Mouse (Mus musculus): ENCODE results near the gene Gucy2d.

Gene Gucy2d

DNA sequence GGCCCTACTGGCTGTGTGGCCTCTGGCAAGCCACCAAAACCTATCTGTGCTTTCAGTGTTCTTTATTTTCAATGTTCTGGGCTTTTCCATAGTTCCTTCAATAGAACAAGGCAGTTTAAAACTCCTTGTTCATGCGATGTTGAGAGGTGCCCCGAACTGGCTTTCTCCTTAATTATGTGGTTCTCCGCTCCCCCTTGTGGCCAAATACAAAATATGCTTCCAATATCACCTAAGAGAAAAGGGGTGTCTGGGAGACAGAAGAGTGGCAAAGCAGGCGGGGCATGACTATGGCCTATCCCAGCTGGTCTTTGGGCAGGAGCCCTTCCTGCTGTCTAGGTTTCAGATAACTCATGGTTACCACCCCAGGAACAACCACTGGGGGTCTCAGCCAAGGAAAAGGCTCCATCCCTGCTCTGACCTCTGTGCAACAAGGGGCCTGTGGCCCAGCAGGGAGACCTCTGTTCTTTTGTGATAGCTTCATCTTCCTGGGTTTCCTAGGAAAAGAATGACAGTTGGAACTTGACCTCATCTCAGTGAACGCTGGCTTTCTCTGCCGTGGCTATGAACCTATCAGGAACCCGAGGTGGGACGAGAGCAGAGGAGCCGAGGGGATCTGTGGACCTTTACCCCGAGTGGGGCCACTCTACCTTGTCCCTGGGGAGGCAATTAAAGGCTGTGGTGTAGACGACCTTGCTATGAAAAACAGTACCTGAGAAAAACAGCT is 7.5 kb downstream of the Gucy2d start:
- no peak for DNase-seq (ENCODE audit: low spot score in 2 of 2)

DNA sequence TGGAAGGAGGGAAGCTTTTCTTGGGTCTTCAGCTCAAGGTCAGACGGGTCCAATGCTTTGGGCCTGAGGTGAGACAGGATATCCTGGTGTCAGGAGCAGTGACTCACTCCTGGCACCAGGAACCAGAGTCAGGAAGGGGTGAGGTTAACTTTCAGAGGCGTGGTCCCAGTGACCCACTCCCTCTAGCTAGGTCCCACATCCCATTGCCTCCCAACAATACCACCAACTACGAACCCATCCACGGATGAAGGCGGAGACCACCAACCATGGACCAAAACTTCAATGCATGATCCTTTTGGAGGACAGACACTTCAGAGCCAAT is 8.1 kb downstream of the Gucy2d start:
- no peak for DNase-seq (ENCODE audit: low spot score in 2 of 2)

DNA sequence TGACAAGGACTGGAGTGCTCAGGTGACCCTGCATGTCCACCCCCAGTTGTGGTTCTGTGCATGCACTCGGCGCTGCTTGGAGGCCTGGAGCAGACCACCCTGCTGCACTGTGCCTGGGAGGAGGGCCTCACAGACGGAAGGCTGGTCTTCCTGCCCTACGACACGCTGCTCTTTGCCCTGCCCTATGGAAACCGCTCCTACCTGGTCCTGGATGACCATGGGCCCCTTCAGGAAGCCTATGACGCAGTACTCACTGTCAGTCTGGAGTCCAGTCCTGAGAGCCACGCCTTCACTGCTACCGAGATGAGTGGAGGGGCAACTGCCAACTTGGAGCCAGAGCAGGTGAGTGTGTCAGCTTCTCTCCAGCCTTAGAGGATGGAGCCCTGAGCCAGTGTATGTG is 9.5 kb downstream of the Gucy2d start:
- DNase-seq (ENCODE audit: low spot score in 2 of 2): no peak

DNA sequence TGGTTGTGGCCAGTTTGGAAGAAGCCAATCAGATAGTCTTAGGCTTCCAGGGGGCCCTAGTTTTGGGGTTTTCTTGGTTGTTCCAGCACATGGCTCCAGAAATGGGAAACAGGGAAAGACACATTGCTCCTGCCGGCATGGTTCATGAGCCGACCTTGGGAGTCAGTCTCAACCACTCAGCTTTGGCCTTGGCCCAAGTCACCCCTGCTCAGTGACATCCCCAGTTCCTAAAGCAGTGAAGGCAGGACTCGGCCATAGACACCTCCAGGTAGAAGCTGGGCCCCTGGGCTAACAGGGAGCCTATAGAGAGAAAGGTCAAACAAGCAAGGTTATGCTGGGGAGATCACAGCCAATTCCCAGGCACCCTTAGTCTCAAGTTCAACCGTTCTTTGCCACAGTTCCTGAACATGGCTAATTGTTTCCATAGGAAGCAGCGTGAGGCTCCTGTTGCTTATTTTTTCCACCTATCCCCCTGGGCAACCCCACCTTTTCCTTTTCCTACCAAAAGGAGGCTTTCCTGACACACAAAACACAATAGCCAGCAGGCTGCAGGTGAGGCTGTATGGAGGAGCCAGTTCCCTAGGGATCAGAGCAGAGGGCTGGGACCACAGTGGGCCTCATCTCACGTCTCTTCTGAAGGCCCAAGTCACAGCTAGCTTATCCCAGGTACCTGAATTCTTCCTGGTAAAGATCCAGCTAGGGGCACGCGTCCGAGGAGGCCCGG is 14.3 kb downstream of the Gucy2d start:
- no peak for DNase-seq (ENCODE audit: low spot score in 2 of 2)

DNA sequence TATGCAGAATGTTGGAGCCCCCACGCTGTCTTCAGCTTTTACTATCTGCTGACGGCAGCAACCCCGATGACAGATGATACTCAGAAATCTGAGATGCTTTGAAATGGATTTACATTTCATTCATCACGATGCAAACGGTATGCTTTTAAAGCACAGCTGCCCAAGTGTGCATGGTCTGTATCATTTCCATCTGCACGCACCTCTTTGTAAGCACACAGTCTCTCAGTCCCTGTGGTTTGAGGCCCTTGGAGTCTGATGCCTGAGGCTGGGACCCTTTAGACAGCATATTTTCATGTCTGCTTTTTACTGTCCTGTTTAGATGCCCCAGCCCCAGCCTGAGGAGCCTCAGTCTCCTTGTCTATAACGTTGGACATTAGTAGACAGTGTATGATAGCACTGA is 20.1 kb downstream of the Gucy2d start:
- no peak for DNase-seq (ENCODE audit: low spot score in 2 of 2)

DNA sequence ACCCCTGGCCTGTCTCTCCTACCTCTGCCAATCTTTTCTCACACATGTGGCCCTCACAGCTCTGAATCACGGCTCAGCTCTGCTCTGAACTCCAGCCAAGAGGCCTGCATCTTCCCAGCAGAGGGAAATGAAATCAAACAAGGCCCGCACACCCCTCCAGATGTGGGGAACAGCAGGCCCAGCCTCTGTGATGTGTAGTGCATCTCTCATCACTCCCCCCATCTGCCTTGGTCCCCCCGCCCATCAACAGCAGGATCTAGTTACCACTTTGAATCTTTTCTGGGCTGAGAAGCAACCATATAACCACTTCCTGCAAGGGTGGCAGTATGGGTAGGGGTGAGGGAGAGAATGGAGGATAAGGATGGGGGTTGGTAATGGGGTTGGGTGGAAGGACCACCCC is 28.9 kb downstream of the Gucy2d start:
- DNase-seq (ENCODE audit: low spot score in 2 of 2): no peak

DNA sequence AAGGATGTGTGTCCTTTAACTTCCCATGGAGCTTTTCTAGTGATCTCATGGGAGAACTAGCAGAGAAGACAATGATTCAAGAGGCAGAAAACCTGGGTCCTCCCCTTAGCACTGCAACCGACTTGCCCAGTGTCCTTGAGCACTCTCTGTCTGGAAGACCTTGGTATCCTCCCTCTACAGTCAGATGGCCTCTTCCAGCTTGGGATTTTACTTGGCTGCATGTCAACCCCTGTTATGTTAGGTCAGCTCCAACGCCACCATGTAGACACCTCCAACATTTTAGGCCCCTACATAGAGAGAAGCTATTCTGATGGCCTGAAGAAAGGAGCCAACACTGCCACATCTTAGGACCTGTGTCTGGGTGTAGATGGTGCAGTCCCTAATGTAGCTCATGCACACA is 32.3 kb downstream of the Gucy2d start:
- no peak for DNase-seq (ENCODE audit: low spot score in 2 of 2)

DNA sequence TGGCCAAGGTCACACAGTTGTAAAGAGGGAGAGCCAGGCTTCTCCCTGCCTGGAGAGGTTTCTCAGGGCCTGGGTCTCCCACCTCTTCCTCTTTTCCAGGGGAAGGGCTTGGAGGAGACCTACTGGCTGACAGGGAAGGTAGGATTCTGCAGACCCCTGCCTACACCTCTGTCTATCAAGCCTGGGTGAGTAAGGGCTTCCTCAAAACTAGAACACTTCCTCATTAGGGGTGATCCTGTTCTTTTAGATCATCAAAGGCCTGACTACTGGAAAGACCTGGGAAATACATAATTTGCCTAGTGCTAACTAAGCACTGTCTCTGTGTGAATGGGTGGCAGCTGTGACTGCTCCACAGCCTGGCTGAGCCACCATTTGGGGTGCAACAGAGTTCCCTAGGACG is 34.3 kb downstream of the Gucy2d start:
- DNase-seq (ENCODE audit: low spot score in 2 of 2): no peak

DNA sequence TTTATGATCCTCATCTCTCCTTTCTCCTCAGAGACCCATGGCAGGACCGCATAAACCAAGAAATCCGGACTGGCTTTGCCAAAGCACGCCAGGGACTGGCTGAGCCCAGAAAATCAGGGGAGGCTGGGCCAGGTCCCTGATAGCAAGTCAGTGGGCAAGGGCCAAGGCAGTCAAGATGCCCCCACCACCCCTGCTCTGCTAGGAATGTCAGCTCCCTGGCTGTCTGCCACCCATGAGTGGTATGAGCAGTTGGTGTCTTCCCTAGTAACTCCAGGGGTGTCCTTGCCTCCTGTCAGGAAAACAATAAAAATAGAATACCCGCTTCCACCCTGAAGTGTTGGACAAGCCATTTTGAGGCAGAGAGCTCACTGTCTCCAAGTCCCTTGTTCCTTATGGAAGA is 36.9 kb downstream of the Gucy2d start:
- peak in 1 of 2 experiments; percentile 20 for DNase-seq (ENCODE audit: low spot score in 2 of 2)

DNA sequence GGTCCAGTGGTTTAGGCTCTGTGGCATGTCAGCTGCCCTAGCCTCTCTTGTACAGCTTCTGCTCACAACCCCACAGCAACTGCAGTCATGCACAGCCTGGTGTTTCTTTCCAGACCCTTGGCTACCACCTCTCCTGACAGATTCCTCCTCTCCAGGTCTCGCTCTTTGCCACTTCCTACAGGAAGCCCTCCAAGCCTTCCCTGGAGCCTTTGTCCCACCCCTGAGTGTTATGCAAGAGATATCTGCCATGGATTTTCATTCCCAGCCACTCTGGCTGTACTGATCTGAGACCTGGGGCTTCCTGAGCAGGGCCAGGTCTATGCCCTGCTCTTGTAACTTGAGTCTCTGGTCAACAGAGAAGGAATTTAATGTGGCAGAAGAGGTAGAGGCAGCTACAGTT is 40.3 kb downstream of the Gucy2d start:
- DNase-seq (ENCODE audit: low spot score in 2 of 2): no peak

DNA sequence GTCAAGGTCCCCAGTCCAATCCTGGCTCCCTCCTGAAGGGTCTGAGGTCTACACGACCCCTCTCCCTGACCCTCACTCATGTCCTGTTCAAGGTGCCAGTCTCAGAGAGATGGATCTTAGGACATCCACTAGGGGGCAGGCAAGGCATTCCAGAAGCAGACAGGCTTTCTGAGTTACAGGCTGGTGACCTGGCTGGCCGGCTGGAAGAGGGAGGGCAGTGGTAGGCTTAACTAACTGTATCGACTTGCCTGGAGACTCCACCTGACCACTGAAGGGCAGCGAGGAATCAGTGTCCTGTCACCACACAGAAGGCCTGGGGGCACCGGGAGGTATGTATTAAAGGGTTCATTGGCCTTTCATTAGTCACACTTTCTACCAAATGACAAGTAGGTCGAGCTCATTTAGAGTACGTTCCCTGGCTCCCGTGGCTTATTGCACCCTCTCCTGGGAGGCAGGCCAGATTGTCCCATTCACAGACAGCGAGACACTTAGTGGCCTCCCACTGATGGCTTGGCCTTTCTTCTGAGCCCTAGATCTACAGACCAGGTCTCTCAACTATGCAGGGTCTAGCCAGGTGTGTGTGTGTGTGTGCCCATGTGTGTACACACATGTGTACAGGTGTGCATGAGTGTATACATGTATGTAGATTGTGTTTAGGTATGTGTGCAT is 41.0 kb downstream of the Gucy2d start:
- DNase-seq (ENCODE audit: low spot score in 2 of 2): peak; percentile 63 to 84

DNA sequence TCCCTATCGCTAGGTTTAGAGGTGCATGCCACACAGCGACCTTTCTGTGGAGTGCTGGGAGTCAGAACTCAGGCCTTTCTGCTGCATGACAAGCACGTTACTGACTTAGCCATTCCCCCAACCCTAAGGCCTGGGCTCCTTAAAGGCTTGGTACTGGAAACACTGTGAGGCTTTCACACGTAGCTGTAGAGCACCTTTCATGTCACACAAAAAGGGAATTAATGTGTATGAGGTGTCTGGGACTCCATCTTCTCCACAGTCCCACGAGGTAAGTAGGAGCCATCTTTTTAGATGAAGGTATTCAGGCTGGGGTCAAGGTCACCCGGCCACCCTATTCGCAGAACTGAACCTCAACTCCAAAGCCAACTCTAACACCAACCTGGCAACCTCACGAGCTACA is 41.6 kb downstream of the Gucy2d start:
- no peak for DNase-seq (ENCODE audit: low spot score in 2 of 2)

DNA sequence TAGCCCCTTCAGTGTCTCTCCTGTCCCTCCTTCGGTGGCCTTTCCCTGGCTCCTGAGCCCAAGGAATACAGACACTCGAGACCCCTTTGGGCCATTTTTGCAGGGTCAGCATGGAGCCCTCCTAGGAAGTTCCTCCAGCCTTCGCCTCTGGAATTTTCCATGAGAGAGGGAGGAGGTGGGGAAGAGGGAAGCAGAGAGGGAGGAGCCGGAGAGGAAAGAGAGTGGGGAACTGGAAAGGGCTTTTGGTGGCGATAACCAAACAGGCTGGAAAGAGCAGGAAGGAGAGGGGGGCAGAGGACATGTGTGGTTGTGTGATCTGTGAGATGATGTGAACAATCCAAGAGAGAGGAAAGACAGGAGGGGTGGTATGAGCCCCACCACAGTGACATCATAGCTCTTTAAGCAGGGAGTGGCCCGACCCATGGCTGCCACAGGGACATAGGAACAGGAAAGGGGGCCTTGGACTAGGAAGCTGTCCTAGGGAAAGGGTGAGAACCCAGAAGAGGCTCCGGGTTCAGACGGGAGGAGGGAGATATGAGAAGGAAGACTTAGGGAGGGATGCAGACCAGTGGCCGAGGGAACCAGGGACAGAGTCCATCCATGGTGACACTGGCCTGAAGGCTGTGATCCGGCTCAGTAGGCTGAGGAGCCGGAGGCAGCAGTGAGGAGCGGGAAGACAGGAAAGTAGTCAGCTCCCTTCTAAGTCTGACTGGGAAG is 42.5 kb downstream of the Gucy2d start:
- DNase-seq (ENCODE audit: low spot score in 2 of 2): no peak

DNA sequence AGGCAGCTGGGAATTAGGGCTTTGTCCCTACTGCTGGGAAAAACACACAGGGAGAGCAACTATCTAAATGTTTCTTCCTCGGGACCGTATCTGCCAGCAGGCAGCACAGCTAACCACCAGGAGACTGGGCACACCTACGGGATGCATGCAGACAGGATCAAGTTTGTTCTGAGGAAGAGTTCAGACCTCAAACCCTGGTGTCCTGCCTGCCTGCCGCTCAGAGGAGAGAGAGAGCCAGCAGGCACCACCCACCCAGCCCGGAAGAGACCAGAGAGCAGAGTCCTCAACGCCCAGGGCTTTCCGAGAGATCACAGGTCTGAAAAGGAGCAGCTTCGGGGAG is 43.0 kb downstream of the Gucy2d start:
- no peak for DNase-seq (ENCODE audit: low spot score in 2 of 2)

DNA sequence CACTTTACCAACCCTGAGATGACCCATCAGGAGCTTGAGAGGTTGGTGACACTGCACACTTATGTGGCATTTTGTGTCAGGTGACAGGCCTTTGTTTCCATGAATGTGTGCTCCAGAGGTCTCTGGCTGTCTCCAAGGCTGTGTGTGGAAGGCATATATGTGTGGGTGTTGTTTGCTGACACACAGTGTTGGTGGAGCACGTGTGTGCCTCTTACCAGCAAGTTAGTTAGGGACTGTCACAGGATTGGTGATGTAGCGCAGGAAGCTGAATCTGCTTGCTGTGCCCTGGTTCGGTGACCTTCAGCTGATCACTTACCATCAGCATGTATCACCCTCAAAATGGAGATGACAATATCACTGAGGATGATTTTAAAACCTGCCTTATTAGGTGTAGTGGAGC is 44.7 kb downstream of the Gucy2d start:
- no peak for DNase-seq (ENCODE audit: low spot score in 2 of 2)

DNA sequence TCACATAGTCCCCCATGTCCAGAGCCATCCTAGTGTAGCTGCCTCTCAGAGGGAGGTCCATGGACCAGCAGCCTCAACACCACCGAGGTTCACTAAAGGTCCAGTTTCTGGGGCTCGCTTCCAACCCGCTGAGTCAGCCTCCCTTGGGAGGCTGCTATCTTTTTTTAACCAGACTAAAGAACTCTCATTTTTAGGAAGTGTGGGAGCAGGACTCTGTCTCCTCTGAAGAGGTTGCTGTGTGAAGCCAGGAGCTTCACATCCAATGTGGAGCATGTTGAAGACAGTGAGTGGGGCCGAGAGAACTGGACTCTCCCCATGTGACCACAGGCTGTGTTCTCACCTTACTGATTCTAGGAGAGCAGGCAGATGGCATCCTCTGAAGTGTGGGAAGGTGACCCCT is 45.3 kb downstream of the Gucy2d start:
- no peak for DNase-seq (ENCODE audit: low spot score in 2 of 2)

DNA sequence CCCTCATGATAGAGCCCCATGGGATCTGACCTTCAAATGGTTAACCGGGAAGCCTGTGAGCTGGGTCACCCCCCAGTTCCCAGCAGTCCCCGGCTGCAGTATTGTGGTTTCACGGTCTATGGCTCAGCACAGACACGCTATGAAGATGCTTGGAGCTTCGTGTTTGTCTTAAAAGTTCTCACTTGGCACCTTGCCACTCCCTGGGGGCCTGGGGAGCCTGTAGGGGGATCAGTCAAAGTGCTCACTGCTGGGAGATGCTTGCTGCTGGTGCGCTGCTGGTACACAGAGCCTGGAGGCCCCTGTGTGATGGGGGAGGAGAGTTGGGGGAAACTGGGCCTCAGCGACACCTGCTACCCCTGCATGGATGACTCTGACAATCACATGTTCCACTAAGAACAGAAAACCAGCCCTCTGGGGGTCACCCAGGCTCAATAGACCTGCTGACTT is 46.3 kb downstream of the Gucy2d start:
- no peak for DNase-seq (ENCODE audit: low spot score in 2 of 2)

DNA sequence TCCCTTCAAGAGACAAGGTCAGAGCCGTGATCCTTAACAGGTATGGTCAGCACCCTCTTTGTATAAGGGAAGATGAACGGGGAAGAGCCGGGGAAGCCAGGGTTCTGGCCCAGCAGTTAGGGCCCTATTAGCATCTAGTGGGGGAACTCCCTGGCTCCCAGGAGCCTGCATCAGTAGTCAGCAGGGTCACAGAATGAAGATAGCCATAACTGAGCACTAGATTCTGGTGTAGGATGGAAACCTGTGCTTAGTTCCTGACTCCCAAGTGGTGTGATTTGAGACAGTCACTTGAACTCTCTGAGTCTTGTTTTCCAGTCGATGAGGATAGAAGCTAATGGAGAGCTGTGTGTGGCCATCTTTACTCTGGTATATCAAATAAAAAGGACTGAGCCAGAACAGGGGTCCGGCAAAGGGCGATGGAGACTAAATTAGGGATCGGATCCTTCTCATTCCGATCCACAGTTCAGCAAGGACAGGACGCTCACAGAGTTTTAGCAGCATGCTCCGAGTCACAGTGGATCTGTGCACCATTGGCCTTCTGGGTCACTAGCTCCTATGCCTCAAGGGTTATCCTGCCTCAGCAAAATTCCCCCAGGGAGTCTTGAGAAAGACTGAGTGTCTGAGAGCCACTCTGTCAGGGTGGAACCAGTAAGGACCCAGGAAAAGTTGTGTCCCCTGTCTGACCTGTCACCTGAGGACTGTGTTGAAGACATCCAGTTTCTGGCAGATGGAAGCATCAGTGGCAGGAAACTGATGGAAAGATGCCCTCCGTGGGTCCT is 47.2 kb downstream of the Gucy2d start:
- no peak for DNase-seq (ENCODE audit: low spot score in 2 of 2)

DNA sequence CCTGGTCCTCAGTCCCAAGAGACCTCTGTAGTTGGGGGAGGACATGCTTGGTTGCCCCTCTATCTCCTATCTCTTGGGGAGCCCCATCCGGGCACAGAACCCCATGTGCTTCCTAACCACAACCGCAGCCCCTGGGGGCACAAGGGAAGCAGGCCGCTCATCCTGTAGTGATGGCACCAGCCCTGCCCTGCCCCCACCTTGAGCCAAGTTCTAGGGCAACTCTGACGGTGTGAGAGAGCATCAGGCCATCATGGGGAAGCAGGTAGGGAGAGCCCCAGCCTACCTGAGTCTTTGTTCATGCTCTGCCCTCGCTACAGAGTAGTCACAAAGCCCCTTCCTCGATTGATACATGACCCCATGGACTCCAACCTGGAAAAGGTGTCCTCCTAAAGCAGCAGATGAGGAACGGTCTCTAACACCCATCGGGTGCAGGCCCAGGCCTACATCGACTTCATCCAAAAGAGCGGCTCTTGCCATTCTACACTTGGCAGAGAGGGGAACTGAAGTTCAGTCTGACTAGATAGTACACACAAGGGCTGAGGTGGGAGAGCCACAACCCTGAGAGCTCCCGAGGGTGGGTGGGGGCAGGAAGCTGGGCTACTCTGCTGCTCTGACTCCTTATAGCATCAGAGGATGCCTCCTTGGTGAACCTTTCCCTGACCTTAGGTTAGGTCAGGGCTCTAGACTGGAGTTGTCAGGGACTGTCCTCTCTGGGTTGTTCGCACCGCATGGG is 48.3 kb downstream of the Gucy2d start:
- no peak for DNase-seq (ENCODE audit: low spot score in 2 of 2)

DNA sequence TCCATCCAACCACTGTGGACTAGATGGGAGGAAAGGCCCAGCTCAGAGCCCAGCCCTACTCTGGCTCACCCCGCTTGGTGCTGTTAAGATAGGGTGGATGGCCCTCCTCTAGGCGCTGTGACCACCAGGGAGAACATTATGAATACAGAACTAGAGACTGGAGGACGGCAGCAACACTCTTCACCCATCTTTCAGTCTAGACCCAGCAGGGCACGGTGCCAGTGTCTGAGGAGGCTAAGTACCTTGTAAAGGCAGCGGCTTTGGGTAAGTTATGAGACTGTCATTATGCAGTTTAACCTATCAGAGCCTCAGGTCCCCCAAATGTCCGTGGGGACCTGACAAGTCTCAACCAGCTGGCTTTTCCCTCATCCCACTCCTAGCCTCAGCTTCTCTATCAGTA is 48.9 kb downstream of the Gucy2d start, which contains the start of gene Lrrc32:
Gene Lrrc32 (plus strand): TSS at position 153 of the 400 bp plus-strand sequence.
- DNase-seq (ENCODE audit: low spot score in 2 of 2): no peak

DNA sequence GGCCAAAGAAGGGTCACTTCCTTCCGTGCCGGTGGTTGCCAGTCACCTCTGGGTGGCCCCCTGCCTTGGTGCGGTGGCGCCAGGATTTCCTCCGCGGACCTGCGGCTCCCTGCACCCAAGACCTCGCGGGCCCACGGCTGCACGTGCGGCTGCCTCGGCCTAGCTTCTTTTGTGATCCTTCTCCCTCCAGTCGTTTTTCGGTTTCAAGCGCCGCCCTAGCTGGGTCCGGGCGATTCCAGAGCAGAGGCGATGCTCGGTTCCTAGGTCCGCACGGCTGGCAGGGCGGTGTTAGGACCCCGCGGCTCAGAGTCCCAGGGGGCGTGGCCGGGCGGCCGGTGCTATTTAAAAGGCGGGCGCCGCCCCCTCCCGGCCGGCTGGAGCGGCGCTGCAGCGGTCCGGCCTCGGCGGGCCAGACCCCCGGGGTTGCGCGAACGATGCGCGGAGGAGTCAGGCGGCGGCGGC is 49.4 kb downstream of the Gucy2d start:
- DNase-seq (ENCODE audit: low spot score in 2 of 2): peak; percentile 54 to 75
